Mouse (Mus musculus) liver, postnatal 0 days (tissue): ENCODE data around the gene Smpd1.

Experiments
- CTCF ChIP-seq: sonication (generic); IDR thresholded peaks from 2 replicates; pipeline ENCODE4 v1.5.1; 2016; ENCODE audit warnings: antibody characterized with exemption, low read depth
- EP300 ChIP-seq: IDR thresholded peaks from 2 replicates; pipeline ENCODE4 v1.6.1; 2016; ENCODE audit warnings: antibody characterized with exemption, low read depth, mild to moderate bottlenecking

GRCm38 (mm10) chr7:105569512-105570496, 15.6 kb downstream of the Smpd1 start:
- TF ChIP-seq CTCF (no peak), EP300 (no peak)
